Mouse (Mus musculus): ENCODE measurements at regions not wholly inside any gene's neighbourhood (a gene's known extent, or its start where the extent isn't known, plus 50 kb on each side); places are given as distances from the start of the nearest gene placed in this dataset.

DNA sequence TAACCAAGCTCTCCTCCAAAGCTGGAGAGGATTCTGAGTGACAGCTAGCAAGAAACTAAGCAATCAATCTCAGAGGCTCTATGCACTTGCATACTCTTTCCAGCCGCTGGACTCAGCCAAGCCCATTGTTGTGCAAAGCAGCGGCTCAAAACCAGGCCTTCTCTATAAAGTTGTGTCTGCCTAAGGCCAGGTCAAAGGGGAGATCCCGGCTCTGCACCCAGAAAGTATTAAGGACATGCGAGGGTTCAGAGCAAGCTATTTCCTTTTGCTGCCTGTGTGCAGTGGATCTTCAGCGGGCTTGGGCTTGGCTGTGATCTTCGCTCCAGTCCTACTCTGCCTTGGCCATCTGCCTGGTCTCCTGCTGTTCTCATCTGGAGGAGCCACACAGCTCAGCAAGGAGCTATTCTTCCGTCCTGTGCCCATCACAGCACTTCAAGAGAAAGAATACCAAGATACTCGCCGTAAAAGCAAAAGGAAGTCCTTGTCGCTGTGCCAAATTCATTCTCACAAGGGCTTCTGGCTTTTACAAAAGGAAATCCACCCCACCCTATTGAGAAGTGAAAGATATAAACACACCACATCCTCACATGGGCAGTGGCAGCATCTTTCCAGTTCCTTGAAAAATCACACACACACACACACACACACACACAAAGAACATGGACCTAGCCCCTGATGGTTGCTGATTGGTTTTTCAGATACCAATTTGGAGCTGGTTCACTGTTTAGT is 646.6 kb downstream of the Adgrl2 start:
- ATAC-seq: peak; percentile 92
- Histone ChIP-seq H3K9me3 (no peaks in the 10 kb centered on the region), H3K4me3 (replicated peaks) (no peak overlapping the region), H3K36me3 (no peaks in the 10 kb centered on the region), H3K27me3 (no peaks in the 10 kb centered on the region), H3K9ac (replicated peaks) (no peak overlapping the region), H3K4me2 (replicated peaks) (peak overlapping the region; percentile 26; the same call in 1 of the 2 replicates), H3K27ac (peak overlapping the region; percentile 72), H3K4me1 (replicated peaks) (peaks cover 21% of the 10 kb centered on the region)
- under 1% methylated on average over 10 of the region's 10 CpGs for WGBS

DNA sequence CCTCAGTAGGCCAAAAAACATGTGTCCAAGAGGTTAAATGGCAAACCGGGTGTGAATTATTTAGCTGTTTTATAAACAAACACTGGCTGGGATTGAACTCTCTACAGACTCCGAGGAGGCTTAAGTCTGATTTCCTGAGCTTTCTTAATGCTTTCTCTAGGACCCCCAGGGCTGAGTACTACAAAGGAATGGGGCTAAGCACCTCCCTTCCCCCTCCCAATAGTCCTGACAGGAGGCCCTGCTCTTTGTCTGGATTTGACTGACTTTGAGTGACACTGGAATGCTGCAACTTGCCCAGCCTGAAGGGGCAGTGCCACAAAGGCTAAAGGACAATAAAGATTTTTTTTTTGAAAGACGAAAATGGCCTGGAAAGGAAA is 647.1 kb downstream of the Adgrl2 start:
- no peaks in the 10 kb centered on the region for H3K9me3 ChIP-seq
- H3K9ac ChIP-seq (replicated peaks): no peak overlapping the region
- peaks cover 21% of the 10 kb centered on the region for H3K4me1 ChIP-seq (replicated peaks)
- 1% methylated on average over 3 of the region's 3 CpGs for WGBS
- H3K4me2 ChIP-seq (replicated peaks): 0 out of 2 replicates have a peak overlapping the region, but pooled peaks have one; percentile 26
- no peaks in the 10 kb centered on the region for H3K27me3 ChIP-seq
- no peak overlapping the region for H3K4me3 ChIP-seq (replicated peaks)
- ATAC-seq: peak; percentile 84
- peak overlapping the region; percentile 72 for H3K27ac ChIP-seq
- H3K36me3 ChIP-seq: no peaks in the 10 kb centered on the region

DNA sequence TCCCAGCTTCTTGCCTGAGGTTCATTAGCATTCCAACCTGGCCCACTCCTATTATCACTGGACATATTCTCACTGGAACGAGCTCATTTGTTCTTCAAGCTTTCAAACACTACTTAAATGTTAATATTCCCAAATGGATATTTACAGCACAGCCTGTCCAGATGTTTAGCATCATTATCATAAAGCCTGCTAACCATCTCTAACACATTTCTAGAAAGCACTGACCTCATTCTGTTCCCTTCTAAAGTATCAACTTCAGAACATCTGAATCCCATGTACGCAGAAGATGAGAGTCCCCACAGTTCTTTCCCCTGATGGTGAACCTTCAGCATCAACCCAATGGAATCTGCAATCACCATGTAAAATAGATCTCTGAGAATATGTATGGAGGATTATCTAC is 651.1 kb downstream of the Adgrl2 start:
- H3K4me1 ChIP-seq (replicated peaks): peaks cover 21% of the 10 kb centered on the region
- H3K4me2 ChIP-seq (replicated peaks): no peak overlapping the region
- H3K4me3 ChIP-seq (replicated peaks): no peak overlapping the region
- no peaks in the 10 kb centered on the region for H3K9me3 ChIP-seq
- 91% methylated on average over 2 of the region's 2 CpGs for WGBS
- H3K27ac ChIP-seq: no peak overlapping the region
- H3K27me3 ChIP-seq: no peaks in the 10 kb centered on the region
- ATAC-seq: no peak
- H3K36me3 ChIP-seq: no peaks in the 10 kb centered on the region
- H3K9ac ChIP-seq (replicated peaks): no peak overlapping the region

DNA sequence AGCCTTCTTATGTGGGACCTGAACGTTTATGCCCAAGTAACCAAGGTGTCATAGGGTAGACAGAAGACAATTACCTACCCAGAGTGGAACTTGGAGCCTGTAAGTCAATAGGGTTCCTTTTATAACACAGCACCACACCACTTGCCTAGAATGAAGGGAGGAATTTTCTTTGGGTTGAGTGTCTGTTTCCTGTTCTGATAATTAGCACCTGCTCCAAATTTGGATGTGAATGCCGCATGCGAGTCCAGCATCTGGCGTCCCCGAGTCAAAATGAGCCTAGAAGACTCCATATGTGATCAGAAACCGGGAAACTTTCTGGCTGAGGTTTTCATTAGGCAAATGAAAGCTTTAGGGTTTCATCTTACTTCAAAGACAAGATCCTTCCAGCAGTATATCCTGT is 653.7 kb downstream of the Adgrl2 start:
- Histone ChIP-seq H3K27ac (no peak overlapping the region), H3K9ac (replicated peaks) (no peak overlapping the region), H3K4me2 (replicated peaks) (no peak overlapping the region), H3K36me3 (no peaks in the 10 kb centered on the region), H3K4me3 (replicated peaks) (no peak overlapping the region), H3K9me3 (no peaks in the 10 kb centered on the region), H3K4me1 (replicated peaks) (no peaks in the 10 kb centered on the region), H3K27me3 (no peaks in the 10 kb centered on the region)
- WGBS: 78% methylated on average over 6 of the region's 6 CpGs
- no peak for ATAC-seq

DNA sequence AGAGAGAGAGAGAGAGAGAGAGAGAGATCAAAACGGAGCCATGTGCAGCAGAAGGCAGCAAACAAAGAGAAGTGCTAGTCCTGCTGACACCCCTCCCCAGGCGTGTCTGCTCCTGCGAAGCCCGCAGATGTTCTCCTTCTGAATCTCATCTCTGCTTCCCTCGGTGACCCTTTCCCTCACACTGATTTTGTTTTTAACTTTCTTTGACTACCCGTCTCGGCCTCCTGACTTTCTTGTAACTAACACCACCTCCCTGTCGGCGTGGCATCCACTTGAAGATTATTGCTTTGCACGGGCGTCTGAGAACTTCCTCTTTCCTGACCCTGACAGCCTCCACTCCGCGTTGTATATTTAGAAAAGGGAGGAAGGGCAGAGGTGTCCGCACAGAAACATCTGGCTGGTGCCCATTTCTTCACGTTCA is 654.3 kb downstream of the Adgrl2 start:
- 78% methylated on average over 15 of the region's 15 CpGs for WGBS
- no peaks in the 10 kb centered on the region for H3K36me3 ChIP-seq
- H3K4me2 ChIP-seq (replicated peaks): no peak overlapping the region
- H3K27ac ChIP-seq: no peak overlapping the region
- H3K9ac ChIP-seq (replicated peaks): no peak overlapping the region
- H3K4me1 ChIP-seq (replicated peaks): no peaks in the 10 kb centered on the region
- H3K27me3 ChIP-seq: no peaks in the 10 kb centered on the region
- no peak for ATAC-seq
- no peaks in the 10 kb centered on the region for H3K9me3 ChIP-seq
- no peak overlapping the region for H3K4me3 ChIP-seq (replicated peaks)

DNA sequence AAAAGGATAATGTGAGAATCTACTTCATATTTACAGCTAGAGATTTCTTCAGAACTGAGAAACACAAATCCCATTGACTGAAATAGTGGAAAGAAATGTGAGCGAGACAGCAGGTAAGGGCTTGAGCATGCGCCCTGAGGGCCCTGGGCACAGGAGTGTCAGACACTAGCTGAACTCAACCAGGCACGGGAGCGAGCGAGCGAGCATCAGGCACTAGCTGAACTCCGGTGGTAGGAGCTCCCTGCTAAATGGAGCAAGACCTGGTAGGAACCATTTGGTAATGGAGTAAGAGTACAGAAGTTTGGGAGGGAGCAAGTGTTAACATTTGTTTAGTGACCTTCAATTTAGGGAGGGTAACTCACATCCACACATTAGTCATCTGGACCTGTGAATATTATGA is 654.7 kb downstream of the Adgrl2 start:
- WGBS: 92% methylated on average over 7 of the region's 7 CpGs
- Histone ChIP-seq H3K9ac (replicated peaks) (no peak overlapping the region), H3K9me3 (no peaks in the 10 kb centered on the region), H3K27ac (no peak overlapping the region), H3K4me1 (replicated peaks) (no peaks in the 10 kb centered on the region), H3K27me3 (no peaks in the 10 kb centered on the region), H3K4me2 (replicated peaks) (no peak overlapping the region), H3K36me3 (no peaks in the 10 kb centered on the region), H3K4me3 (replicated peaks) (no peak overlapping the region)
- ATAC-seq: no peak

DNA sequence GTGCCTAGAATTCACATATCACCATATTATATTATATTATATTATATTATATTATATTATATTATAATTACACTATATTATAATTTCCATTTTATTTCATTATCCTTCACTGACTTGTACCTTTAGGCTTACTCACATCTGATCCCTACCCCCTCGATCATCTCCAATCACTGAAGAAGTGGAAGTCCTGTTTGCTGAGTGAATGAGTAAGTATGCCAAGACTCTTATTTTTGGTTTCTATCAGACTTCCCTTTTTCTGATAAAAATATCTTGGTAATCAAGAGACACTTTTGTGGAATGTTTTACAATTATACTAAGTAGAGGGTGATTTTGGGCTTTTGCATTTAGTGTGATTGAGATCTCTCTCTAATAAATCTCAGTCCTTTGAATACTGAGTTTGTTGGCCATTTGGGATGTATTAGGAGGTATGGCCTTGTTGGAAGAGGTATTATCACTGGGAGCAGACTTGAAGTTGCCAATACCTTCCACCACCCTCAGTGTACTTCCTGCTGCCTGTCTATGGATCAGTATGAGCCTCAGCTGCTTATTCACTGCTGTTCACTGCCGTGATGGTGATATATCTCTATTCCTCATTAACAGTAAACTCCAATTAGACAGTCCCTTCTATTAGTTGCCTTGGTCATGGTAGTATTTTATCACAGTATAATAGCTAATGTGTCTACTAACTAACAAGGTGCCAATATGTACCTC is 665.3 kb downstream of the Adgrl2 start:
- Histone ChIP-seq H3K27me3 (no peaks in the 10 kb centered on the region), H3K4me3 (replicated peaks) (no peak overlapping the region), H3K9me3 (no peaks in the 10 kb centered on the region), H3K27ac (no peak overlapping the region), H3K4me2 (replicated peaks) (no peak overlapping the region), H3K4me1 (replicated peaks) (no peaks in the 10 kb centered on the region), H3K9ac (replicated peaks) (no peak overlapping the region), H3K36me3 (no peaks in the 10 kb centered on the region)
- 94% methylated on average over 2 of the region's 2 CpGs for WGBS
- ATAC-seq: no peak

DNA sequence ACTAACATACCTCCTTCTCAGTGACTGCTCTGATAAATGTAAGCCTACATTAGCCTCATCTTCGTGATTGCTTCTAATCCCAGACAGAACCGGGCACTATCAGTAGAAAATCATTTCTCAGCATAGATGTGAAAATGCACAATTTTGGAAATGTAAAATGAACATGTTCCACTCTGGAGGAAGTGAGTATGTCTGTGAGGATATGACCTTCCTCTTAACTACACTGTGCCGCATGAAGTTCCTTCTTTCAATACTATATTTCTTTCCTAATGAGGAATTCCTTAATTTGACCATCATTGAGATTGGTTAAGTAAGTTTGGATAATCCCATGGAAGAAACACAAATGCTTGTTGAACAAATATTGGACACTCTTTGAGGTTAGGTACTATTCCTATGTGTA is 668.5 kb downstream of the Adgrl2 start:
- H3K36me3 ChIP-seq: no peaks in the 10 kb centered on the region
- 93% methylated on average over 3 of the region's 3 CpGs for WGBS
- no peaks in the 10 kb centered on the region for H3K9me3 ChIP-seq
- H3K4me3 ChIP-seq (replicated peaks): no peak overlapping the region
- H3K27ac ChIP-seq: no peak overlapping the region
- H3K27me3 ChIP-seq: no peaks in the 10 kb centered on the region
- H3K4me1 ChIP-seq (replicated peaks): no peaks in the 10 kb centered on the region
- H3K9ac ChIP-seq (replicated peaks): no peak overlapping the region
- no peak overlapping the region for H3K4me2 ChIP-seq (replicated peaks)
- ATAC-seq: no peak

DNA sequence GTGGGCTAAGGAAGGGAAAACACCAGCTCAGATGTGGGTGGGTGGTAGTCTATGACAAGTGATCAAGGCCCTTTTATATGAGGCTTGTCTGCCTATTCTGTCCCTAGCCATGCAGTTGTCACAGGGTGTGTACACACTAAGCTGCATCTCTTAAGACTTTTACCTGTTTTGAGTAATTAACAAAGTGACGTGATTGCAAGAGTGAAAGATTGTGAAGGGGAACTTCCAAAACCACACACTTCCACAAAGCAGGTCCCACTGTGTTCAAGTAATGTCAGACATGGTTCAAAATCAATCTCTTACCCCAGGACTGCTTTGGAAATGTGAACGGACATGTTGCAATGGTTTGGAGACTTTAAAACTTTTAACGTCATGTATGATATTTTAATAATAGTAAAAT is 674.2 kb downstream of the Adgrl2 start:
- no peak overlapping the region for H3K9ac ChIP-seq (replicated peaks)
- WGBS: 93% methylated on average over 3 of the region's 3 CpGs
- no peak overlapping the region for H3K4me3 ChIP-seq (replicated peaks)
- no peaks in the 10 kb centered on the region for H3K27me3 ChIP-seq
- H3K27ac ChIP-seq: no peak overlapping the region
- no peaks in the 10 kb centered on the region for H3K36me3 ChIP-seq
- H3K4me1 ChIP-seq (replicated peaks): no peaks in the 10 kb centered on the region
- no peak overlapping the region for H3K4me2 ChIP-seq (replicated peaks)
- ATAC-seq: no peak
- H3K9me3 ChIP-seq: no peaks in the 10 kb centered on the region

DNA sequence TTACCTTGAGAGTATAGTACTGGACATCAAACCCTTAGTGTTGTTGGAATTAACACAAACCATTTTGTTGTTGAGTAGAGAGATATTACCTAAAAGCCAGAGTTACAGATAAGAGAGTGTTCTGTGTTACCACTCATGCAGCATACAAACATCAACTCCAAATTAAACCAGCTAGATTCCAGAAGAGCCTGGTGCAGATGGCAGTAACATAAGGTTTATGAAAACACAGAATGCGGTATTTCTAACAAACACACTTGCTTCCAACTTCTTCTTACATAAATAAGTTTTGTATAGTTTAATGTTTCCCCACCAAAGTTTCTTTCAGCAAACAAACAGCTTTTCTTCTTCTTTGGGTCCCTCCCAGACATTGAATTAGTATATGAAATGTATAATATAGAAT is 675.1 kb downstream of the Adgrl2 start:
- Histone ChIP-seq H3K27me3 (no peaks in the 10 kb centered on the region), H3K4me3 (replicated peaks) (no peak overlapping the region), H3K4me2 (replicated peaks) (no peak overlapping the region), H3K36me3 (no peaks in the 10 kb centered on the region), H3K9ac (replicated peaks) (no peak overlapping the region), H3K27ac (no peak overlapping the region), H3K4me1 (replicated peaks) (no peaks in the 10 kb centered on the region), H3K9me3 (no peaks in the 10 kb centered on the region)
- no peak for ATAC-seq
- WGBS: 98% methylated on average over 1 of the region's 1 CpGs

DNA sequence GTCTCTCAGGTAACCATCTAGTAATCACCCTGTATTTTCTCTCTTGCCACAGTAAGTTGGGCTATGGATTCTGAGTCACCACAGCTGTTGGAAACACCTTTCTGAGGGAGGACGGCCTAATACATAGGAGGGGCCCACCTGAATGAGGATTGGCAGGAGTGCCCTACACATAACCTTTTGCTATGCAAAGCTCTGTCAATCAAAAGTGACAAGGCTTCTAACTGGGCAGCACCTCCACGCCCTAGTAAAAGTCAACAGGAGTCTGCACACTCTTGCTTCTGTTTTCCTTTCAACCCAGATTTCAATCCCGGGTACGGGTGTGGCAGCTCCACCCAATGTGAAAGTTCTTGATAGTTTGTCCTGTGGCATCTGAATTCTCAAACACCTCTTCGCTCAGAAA is 694.8 kb downstream of the Adgrl2 start:
- no peaks in the 10 kb centered on the region for H3K9me3 ChIP-seq
- no peaks in the 10 kb centered on the region for H3K36me3 ChIP-seq
- H3K4me3 ChIP-seq (replicated peaks): no peak overlapping the region
- 93% methylated on average over 5 of the region's 5 CpGs for WGBS
- no peak for ATAC-seq
- no peak overlapping the region for H3K4me2 ChIP-seq (replicated peaks)
- no peaks in the 10 kb centered on the region for H3K27me3 ChIP-seq
- H3K9ac ChIP-seq (replicated peaks): no peak overlapping the region
- no peak overlapping the region for H3K27ac ChIP-seq
- H3K4me1 ChIP-seq (replicated peaks): no peaks in the 10 kb centered on the region

DNA sequence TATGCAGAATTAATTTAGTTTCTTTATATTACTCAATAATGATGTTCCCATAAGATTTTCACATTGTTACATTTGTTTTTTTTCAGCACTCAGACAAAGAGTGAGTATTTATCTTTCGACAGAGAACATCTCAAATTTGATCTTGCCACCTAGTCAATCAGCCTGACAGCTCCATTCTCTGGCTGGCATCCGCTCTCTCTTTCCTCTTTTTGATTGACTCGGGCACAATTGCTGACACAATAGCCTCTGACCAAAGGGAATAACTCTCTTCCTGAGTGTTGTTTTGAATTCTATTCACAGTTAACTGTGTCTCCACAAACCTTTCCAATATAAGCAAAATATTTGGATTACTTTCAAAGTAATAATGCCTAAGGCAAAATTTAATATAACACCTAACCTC is 711.4 kb downstream of the Adgrl2 start:
- H3K4me1 ChIP-seq (replicated peaks): no peaks in the 10 kb centered on the region
- ATAC-seq: no peak
- H3K27me3 ChIP-seq: no peaks in the 10 kb centered on the region
- H3K27ac ChIP-seq: no peak overlapping the region
- no peak overlapping the region for H3K4me3 ChIP-seq (replicated peaks)
- no peak overlapping the region for H3K9ac ChIP-seq (replicated peaks)
- 26% methylated on average over 3 of the region's 3 CpGs for WGBS
- H3K9me3 ChIP-seq: no peaks in the 10 kb centered on the region
- H3K4me2 ChIP-seq (replicated peaks): no peak overlapping the region
- no peaks in the 10 kb centered on the region for H3K36me3 ChIP-seq
